Mouse (Mus musculus): Measurements from ENCODE around the gene Prl7a1.

Gene Prl7a1

GRCm38 (mm10) chr13:27642393-27642792, at the start of gene Prl7a1:
TSS of gene Prl7a1 (minus strand) at chr13:27642493.
- DNase-seq, result no peak

- no peak for DNase-seq
Observed at GRCm38 (mm10) chr13:27667936-27668335, 25.6 kb upstream of the Prl7a1 start, which contains the start of gene Prl7a2. TSS of gene Prl7a2 (minus strand) at chr13:27668036.

- no peak for DNase-seq
Observed at GRCm38 (mm10) chr13:27660747-27661146, 18.5 kb upstream of the Prl7a1 start.

- no peak for DNase-seq
Observed at GRCm38 (mm10) chr13:27610482-27610881, 31.8 kb downstream of the Prl7a1 start, which contains the start of gene Prl7b1. TSS of gene Prl7b1 (minus strand) at chr13:27610582.
